ENCODE assay signal across 19 mouse cellular contexts in genomic region chr9:106289841-106290240, GRCm38 (mm10). TPM values are rescaled to one million over a fixed set of nuclear protein-coding genes. Genes with fewer than 3 reads are reported as not detected.
A peak's percentile ranks its signal among the peaks of the same experiment; 100 is the strongest.
DNase-seq lines count a peak whose midpoint lies in the region; ATAC-seq lines count a peak whose summit lies in the region.
"Had no signal": no experiment of that assay in that cellular context is flagged by ENCODE, and none has a peak within 500 bp of the region (broad histone marks: within the 10 kb centered on the region; RNA-seq: fewer than 3 reads in every experiment).

No protein-coding gene starts in this region.

- H3K9me3 ChIP-seq in heart, embryonic 13.5 days: no peaks in the 10 kb centered on the region
- H3K9me3 ChIP-seq: forebrain, embryonic 15.5 days; heart, embryonic 10.5 days; heart, embryonic 15.5 days; hindbrain, embryonic 10.5 days; hindbrain, embryonic 15.5 days had no signal

- no peak for ATAC-seq in heart, embryonic 13.5 days (ENCODE audit: extremely low read depth, insufficient number of reproducible peaks, low FRiP score, low TSS enrichment)
- ATAC-seq: forebrain, embryonic 15.5 days; inflammation-experienced regulatory T-cells, adult 6 months had no signal

- H3K4me2 ChIP-seq in heart, embryonic 13.5 days: no peak overlapping the region
- H3K4me2 ChIP-seq: forebrain, embryonic 15.5 days; heart, embryonic 15.5 days; hindbrain, embryonic 15.5 days had no signal

- H3K27me3 ChIP-seq in heart, embryonic 13.5 days (replicated peaks): no peaks in the 10 kb centered on the region
- H3K27me3 ChIP-seq: forebrain, embryonic 15.5 days; heart, embryonic 15.5 days; hindbrain, embryonic 15.5 days had no signal

- H3K4me1 ChIP-seq in heart, embryonic 13.5 days: no peaks in the 10 kb centered on the region
- H3K4me1 ChIP-seq: forebrain, embryonic 15.5 days; heart, embryonic 15.5 days; hindbrain, embryonic 10.5 days; hindbrain, embryonic 15.5 days had no signal

- H3K9ac ChIP-seq in heart, embryonic 13.5 days: peak overlapping the region; percentile 21; the same call in 1 of the 2 replicates
- H3K9ac ChIP-seq: forebrain, embryonic 15.5 days; heart, embryonic 15.5 days; hindbrain, embryonic 15.5 days had no signal

- no peak overlapping the region for H3K27ac ChIP-seq in heart, embryonic 13.5 days (replicated peaks)
- H3K27ac ChIP-seq: forebrain, embryonic 15.5 days; gastrocnemius, adult 2 months; heart, embryonic 10.5 days; heart, embryonic 15.5 days; hindbrain, embryonic 10.5 days; hindbrain, embryonic 15.5 days had no signal

- WGBS in heart, embryonic 13.5 days: 85% methylated on average over 8 of the region's 8 CpGs

- no peak for DNase-seq in heart, adult 9 months (ENCODE audit: low spot score in 2 of 2)
- DNase-seq in left cerebral cortex, postnatal 36 days (ENCODE audit: low spot score in 2 of 2): peak; percentile 39 to 60
- DNase-seq in left cerebral cortex, adult 11 months (ENCODE audit: low spot score): no peak
- peak; percentile 20 for DNase-seq in right cerebral cortex, postnatal 25 days
- no peak for DNase-seq in right cerebral cortex, adult 18-20 months
- DNase-seq: adrenal gland, adult 2 months; adrenal gland, postnatal 25 days; cerebellum, adult 18-20 months; cerebellum, adult 9-11 months; cerebellum, postnatal 36 days; gastrocnemius, adult 2 months; gastrocnemius, postnatal 25 days had no signal

- no peak overlapping the region for H3K4me3 ChIP-seq in heart, embryonic 13.5 days
- H3K4me3 ChIP-seq: forebrain, embryonic 15.5 days; gastrocnemius, adult 2 months; heart, embryonic 10.5 days; heart, embryonic 15.5 days; hindbrain, embryonic 10.5 days; hindbrain, embryonic 15.5 days had no signal

- peaks cover 55% of the 10 kb centered on the region for H3K36me3 ChIP-seq in heart, embryonic 13.5 days
- H3K36me3 ChIP-seq: forebrain, embryonic 15.5 days had no signal

- intact Hi-C loops in left cerebral cortex, postnatal 36 days (cut with DNase I): loop anchor here (1.0 to 5.0 kb wide), 2 partner anchors 131 to 187 kb away; partner anchors contain the start of genes Parp3 and Rrp9

RNA-seq across cellular contexts. Expression of gene Poc1a, which starts 9.0 kb away (rescaled TPM):
- polyA plus RNA-seq in heart, embryonic 13.5 days (2015; fragmentation: Nextera tagmentation; extraction: Ambion mirVana): 26.4 and 29.9 TPM in 2 replicates
- 10 to 100 TPM; 22.0 to 26.4 TPM for total RNA-seq in left cerebral cortex, postnatal 36 days (2021)

RNA-seq across cellular contexts. Expression of gene Alas1, which starts 41.4 kb away (rescaled TPM):
- polyA plus RNA-seq in heart, embryonic 13.5 days (2015; fragmentation: Nextera tagmentation; extraction: Ambion mirVana): 131 and 145 TPM in 2 replicates
- 100 to 1,000 TPM; 138 TPM for total RNA-seq in left cerebral cortex, postnatal 36 days (2021)

Comparison
In these comparisons a context has a peak if more than half of its experiments do, and no peak if none do; other contexts are left out.
1. DNase-seq: peak in left cerebral cortex, postnatal 36 days (2 of 2) and right cerebral cortex, postnatal 25 days (single experiment); none in heart, adult 9 months (0 of 2), left cerebral cortex, adult 11 months (single experiment) and right cerebral cortex, adult 18-20 months (single experiment).